Mouse (Mus musculus) stomach, embryonic 14.5 days (tissue): ENCODE measurements around the gene Atcay. TPM values are rescaled to one million over a fixed set of nuclear protein-coding genes. Genes with fewer than 3 reads are reported as not detected.
A peak's percentile ranks its signal among the peaks of the same experiment; 100 is the strongest.

Experiments used
- ATAC-seq: fragments of 200-750 bp; cut with Nextera tagmentation; 2 replicates; pipeline ENCODE4 v1.8.0; 2017; ENCODE audit warnings: low read depth, moderate TSS enrichment; ENCODE audit not compliant: insufficient number of reproducible peaks, insufficient read depth, low FRiP score
- H3K27ac ChIP-seq: fragments of 300-500 bp; sonication (generic); 2 replicates; pipeline ENCODE4 v1.5.1; 2014; ENCODE audit warnings: mild to moderate bottlenecking, low read length, moderate library complexity, mixed read lengths
- H3K27me3 ChIP-seq: fragments of 300-500 bp; sonication (generic); 2 replicates; pipeline ENCODE4 v1.6.1; 2014; ENCODE audit warnings: low read length, control low read depth, mixed read lengths; ENCODE audit not compliant: control insufficient read depth, insufficient read depth
- H3K36me3 ChIP-seq: fragments of 300-500 bp; sonication (generic); 2 replicates; pipeline ENCODE4 v1.6.1; 2014; ENCODE audit warnings: mild to moderate bottlenecking, control low read depth, low read length, moderate library complexity, mixed read lengths; ENCODE audit not compliant: control insufficient read depth, insufficient read depth
- H3K4me1 ChIP-seq: fragments of 300-500 bp; sonication (generic); 2 replicates; pipeline ENCODE4 v1.6.1; 2014; ENCODE audit warnings: low read length, control low read depth, mixed read lengths; ENCODE audit not compliant: control insufficient read depth, insufficient read depth
- H3K4me2 ChIP-seq: fragments of 300-500 bp; sonication (generic); replicated peaks from 2 replicates; pipeline ENCODE4 v1.6.1; 2014; ENCODE audit warnings: low read depth, low read length, control low read depth
- H3K4me3 ChIP-seq: fragments of 300-500 bp; sonication (generic); 2 replicates; pipeline ENCODE4 v1.5.1; 2014; ENCODE audit warnings: low read depth, low read length, control low read depth
- H3K9ac ChIP-seq: fragments of 300-500 bp; sonication (generic); replicated peaks from 2 replicates; pipeline ENCODE4 v1.6.1; 2014; ENCODE audit warnings: low read depth, mild to moderate bottlenecking, control low read depth, low read length, moderate library complexity, mixed read lengths
- H3K9me3 ChIP-seq: fragments of 300-500 bp; sonication (generic); 2 replicates; pipeline ENCODE4 v1.6.1; 2016; ENCODE audit warnings: low read depth, low read length, control low read depth; ENCODE audit not compliant: control insufficient read depth
- WGBS: fragments of 180-500 bp; shearing (Covaris S2); extraction: QIAGEN DNeasy Blood & Tissue Kit; methylation state at CpG from one replicate; pipeline ENCODE4 v1.1.7; 2014; 5-methylcytosine and 5-hydroxymethylcytosine counted together
- polyA plus RNA-seq: library from polyadenylated mRNA; unstranded; fragments of >200 nt; fragmentation: Nextera tagmentation; extraction: Ambion mirVana; gene quantifications from 2 replicates; pipeline ENCODE4 v1.2.1, GENCODE M21; 2014

Gene Atcay
- 1.9 and 2.2 TPM in 2 replicates for polyA plus RNA-seq

DNA sequence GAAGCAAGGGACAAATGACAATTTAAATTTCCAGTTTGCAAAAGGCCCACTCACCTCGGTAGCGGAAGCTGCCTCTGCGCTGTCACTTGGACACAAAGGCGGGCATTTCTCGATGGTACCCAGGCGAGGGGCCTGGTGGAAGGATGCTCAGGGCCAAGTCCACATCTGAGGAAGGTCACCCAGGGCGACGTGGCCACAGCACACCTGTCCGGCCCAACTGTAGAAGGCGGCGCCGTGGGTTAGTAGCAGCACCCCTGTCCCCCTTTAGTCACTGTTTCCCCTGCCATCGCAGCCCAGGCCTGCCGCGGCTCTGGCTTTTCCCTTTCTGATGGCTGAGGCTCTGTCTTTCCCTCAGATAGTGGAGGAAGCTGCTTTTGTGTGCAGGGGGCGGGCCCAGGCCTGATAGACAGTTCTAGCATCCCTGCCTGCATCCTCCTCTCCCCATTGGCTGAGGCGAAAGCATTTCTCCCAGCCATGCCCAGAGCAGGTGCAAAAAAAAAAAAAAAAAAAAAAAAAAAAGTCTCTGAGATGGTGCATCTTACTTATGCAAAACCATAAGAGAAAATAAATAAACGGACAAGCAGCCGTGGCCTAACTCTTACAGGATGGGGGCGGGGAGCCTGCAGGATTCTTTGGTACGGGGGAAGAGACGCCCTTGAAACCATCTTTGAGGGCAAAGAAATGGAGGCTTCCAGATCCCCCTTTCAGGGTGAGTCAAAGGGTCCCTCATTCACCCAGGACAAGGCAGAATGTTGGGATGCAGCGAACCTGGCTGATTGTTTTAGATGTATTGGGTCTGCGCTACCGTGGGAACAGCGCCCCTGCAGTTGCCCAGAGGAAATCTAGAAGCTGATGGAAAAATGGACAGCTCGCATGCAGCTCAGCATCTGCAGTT lies at the start of gene Atcay:
Gene Atcay, minus strand, starts transcription at position 396 of the 895 bp plus-strand sequence.
- Histone ChIP-seq H3K4me1 (0 out of 2 replicates have a peak, but pooled peaks cover 8% of the 10 kb centered on the region), H3K36me3 (no peaks in the 10 kb centered on the region), H3K4me3 (peak within 1 kb of the TSS; percentile 9; the same call in 1 of the 2 replicates), H3K4me2 (peak within 1 kb of the TSS; percentile 16; the same call in 1 of the 2 replicates), H3K27ac (no peak within 1 kb of the TSS), H3K27me3 (peaks cover 18% of the 10 kb centered on the region), H3K9ac (no peak within 1 kb of the TSS), H3K9me3 (no peaks in the 10 kb centered on the region)
- WGBS: 14% methylated on average over 27 of the region's 27 CpGs
- ATAC-seq: no peak

DNA sequence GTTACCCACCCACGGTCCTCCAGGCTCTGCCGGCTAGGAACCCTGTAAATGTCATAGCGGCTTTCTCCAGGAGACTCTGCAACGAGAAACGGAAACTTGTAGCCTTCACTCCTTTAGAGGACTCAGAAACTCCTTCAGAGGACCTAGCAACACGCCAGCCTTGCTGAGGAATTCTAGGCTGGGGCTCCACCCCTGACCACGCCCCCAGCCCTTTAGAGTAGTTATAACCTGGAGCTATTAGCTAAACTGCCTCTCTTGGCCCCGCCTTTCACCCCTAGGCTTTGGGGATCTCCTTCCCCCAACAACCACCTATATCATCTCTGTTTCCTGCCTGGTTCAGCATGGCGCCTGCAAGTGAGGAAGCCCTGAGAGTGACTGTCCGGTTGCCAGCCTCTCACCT lies 48.9 kb upstream of the Atcay start:
- Histone ChIP-seq H3K4me3 (no peak overlapping the region), H3K27me3 (no peaks in the 10 kb centered on the region), H3K4me1 (no peaks in the 10 kb centered on the region), H3K4me2 (no peak overlapping the region), H3K27ac (no peak overlapping the region), H3K36me3 (no peaks in the 10 kb centered on the region), H3K9me3 (no peaks in the 10 kb centered on the region), H3K9ac (no peak overlapping the region)
- peak; percentile 11; the same call in 1 of the 2 replicates for ATAC-seq
- 32% methylated on average over 10 of the region's 10 CpGs for WGBS

GRCm38 (mm10) chr10:81277676-81278075 lies 47.0 kb upstream of the Atcay start:
- no peak overlapping the region for H3K4me2 ChIP-seq
- no peaks in the 10 kb centered on the region for H3K4me1 ChIP-seq
- peaks cover 10% of the 10 kb centered on the region for H3K36me3 ChIP-seq
- no peaks in the 10 kb centered on the region for H3K9me3 ChIP-seq
- WGBS: 81% methylated on average over 22 of the region's 22 CpGs
- H3K9ac ChIP-seq: no peak overlapping the region
- no peak for ATAC-seq
- no peak overlapping the region for H3K27ac ChIP-seq
- H3K4me3 ChIP-seq: no peak overlapping the region
- no peaks in the 10 kb centered on the region for H3K27me3 ChIP-seq

DNA sequence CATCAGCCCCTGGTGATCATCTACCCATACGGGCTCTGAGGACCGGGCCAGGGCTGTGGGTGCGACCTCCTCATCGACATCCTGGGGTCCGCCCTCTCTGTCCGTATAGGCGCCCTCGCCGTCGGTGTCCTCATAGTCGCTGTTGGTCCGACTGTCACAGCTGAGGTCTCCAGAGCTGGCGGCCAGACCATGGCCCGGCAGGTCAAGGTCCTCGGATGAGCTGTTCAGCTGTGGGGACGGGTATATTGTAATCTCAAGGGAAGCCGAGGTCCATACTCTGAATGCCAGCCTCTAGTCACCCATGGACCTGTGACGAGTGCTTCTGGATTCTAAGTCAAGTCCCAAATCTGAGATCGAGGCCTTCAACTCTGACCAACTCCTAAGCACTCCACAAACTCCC lies 43.2 kb upstream of the Atcay start:
- Histone ChIP-seq H3K4me3 (no peak overlapping the region), H3K4me1 (peaks cover 2% of the 10 kb centered on the region), H3K9ac (no peak overlapping the region), H3K27me3 (no peaks in the 10 kb centered on the region), H3K36me3 (peaks cover 26% of the 10 kb centered on the region), H3K4me2 (no peak overlapping the region), H3K9me3 (no peaks in the 10 kb centered on the region), H3K27ac (no peak overlapping the region)
- no peak for ATAC-seq
- 94% methylated on average over 19 of the region's 19 CpGs for WGBS

DNA sequence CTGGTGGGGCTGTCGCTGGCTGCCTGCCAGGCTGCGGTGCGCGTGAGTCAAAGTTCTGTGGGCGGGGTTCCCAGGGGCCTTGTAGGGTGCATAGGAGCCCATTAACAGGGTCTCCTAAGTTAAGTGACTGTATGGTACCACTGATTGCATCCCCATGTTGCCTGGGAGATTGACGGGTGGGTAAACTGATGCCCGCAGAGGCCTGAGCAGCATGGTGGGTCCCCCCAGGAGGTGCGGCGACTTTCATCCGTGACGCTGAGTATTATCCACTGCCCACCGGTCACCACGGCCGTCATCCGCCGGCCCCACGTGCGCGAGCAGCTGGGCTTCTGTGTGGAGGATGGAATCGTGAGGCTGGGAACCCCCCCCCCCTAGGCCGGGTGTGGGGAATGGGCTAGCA lies 41.7 kb upstream of the Atcay start:
- no peak overlapping the region for H3K4me2 ChIP-seq
- 95% methylated on average over 21 of the region's 21 CpGs for WGBS
- no peak overlapping the region for H3K27ac ChIP-seq
- ATAC-seq: no peak
- no peak overlapping the region for H3K4me3 ChIP-seq
- H3K9ac ChIP-seq: no peak overlapping the region
- no peaks in the 10 kb centered on the region for H3K9me3 ChIP-seq
- peaks cover 26% of the 10 kb centered on the region for H3K36me3 ChIP-seq
- peaks cover 6% of the 10 kb centered on the region for H3K4me1 ChIP-seq
- H3K27me3 ChIP-seq: no peaks in the 10 kb centered on the region

- Histone ChIP-seq H3K4me2 (peak overlapping the region; percentile 81), H3K9ac (peak overlapping the region; percentile 83), H3K36me3 (peaks cover 44% of the 10 kb centered on the region), H3K27me3 (no peaks in the 10 kb centered on the region), H3K4me3 (peak overlapping the region; percentile 69), H3K4me1 (peaks cover 6% of the 10 kb centered on the region), H3K9me3 (no peaks in the 10 kb centered on the region), H3K27ac (peak overlapping the region; percentile 52; the same call in 1 of the 2 replicates)
- WGBS: 81% methylated on average over 16 of the region's 16 CpGs
- ATAC-seq: no peak
Observed at GRCm38 (mm10) chr10:81268643-81269412, 38.2 kb upstream of the Atcay start.

DNA sequence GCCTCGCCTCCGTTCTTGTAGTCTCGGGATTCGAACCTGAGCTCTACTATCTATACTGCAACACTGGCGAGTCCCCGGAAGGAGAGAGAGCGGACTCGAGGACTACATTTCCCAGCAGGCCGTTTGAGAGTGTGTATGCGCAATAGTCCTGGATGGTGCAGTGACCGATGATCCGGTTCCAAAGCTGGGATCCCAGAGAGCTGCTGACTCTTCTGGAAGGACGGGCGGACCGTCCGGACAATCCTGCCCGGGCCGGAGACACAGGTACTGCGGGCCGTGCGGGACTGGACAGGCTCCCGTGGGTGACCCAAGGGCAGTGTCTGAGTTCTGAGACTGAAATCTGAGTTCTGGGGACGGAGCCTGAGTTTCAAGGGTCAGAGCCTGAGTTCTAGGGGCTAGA lies 37.4 kb upstream of the Atcay start:
- Histone ChIP-seq H3K27me3 (no peaks in the 10 kb centered on the region), H3K4me3 (peak overlapping the region; percentile 69), H3K36me3 (peaks cover 44% of the 10 kb centered on the region), H3K4me1 (peaks cover 6% of the 10 kb centered on the region), H3K4me2 (peak overlapping the region; percentile 81), H3K9me3 (no peaks in the 10 kb centered on the region), H3K9ac (peak overlapping the region; percentile 83), H3K27ac (peak overlapping the region; percentile 52; the same call in 1 of the 2 replicates)
- WGBS: 3% methylated on average over 23 of the region's 23 CpGs
- peak; percentile 26; the same call in 1 of the 2 replicates for ATAC-seq
